Mouse (Mus musculus): Measurements from ENCODE around the gene Foxk1.

Gene Foxk1

DNA sequence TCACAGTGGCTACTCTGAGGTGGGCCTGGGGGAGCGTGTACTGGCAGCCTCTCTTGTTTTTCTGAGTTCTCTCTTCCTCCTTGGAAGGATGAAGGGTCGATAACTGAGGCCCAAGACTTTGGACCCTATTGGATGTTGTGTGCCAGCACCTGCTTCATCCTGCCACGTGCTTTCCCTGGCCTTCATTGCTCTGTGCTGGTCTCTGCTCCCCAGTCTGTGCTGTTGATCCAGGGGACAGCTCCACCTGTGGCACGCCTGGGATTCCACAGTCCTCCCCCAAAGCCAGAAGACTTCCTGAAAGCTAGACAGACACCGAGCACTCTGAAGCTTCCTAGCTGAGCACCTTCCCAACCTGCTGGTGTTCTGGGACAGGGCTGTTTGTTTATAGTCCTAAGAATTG is 20.6 kb downstream of the Foxk1 start:
- peak; percentile 65 for DNase-seq

- DNase-seq, result no peak
Measured at GRCm38 (mm10) chr5:142423141-142423540, 21.8 kb downstream of the Foxk1 start.

GRCm38 (mm10) chr5:142423701-142424100 is 22.4 kb downstream of the Foxk1 start:
- no peak for DNase-seq

DNA sequence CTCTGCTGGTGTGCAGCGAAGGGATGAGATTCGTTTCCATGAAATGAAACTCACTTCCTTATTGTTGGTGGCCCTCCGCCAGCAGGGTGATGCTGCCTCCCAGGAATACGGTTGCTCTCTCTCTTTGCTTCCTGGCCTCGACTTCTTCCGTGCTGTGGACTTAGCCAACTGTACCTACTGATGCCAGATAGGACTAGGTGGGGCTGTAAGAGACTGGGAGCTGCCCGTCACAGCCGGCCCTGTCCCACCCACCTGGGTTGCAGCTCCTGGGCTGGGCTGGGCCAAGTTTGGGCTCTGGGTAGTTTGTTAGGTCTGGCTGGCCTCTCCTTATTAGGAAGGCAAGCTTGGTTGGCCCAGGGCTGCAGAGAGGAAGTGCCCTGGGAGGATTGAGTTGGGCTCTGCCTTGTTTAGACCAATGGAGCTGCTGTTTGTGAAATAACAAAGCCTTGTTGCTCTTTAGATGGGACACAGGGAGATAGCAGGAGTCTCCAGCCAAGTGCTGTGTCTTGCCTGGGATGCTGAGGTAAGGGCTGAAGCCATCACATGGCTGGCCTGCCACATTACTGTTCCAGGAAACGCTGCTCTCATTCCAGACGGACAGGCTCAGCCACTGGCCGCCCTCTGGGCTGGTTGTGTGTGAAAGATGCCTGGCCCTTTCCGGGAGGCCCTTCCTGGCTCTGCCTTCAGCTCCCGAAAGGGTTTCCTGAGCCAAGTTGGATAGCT is 23.5 kb downstream of the Foxk1 start:
- DNase-seq, result peak; percentile 77

GRCm38 (mm10) chr5:142426476-142426875 is 25.2 kb downstream of the Foxk1 start:
- no peak for DNase-seq

DNA sequence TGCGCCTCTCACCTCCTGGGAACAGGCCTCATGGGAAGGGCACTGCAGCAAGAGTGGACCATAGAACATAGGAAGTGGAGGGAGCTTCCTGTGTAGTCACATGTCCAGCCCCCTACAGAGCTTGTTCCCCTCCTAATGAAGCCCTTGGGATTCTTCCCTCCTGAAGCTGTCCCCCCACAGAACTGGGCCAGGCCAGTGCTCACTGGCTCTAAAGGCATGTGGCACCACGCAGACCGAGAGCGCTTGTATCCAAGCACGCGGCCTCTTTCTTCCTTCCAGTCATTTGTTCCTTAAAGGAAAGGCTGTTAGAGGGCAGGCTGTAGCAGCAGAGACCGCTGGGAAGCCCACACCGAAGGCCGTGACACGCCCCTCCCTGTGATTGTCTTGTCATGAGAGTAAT is 26.6 kb downstream of the Foxk1 start:
- DNase-seq, result peak; percentile 34

GRCm38 (mm10) chr5:142428691-142429090 is 27.4 kb downstream of the Foxk1 start:
- DNase-seq, result no peak

- DNase-seq, result no peak
Measured at GRCm38 (mm10) chr5:142431029-142431428, 29.7 kb downstream of the Foxk1 start.

GRCm38 (mm10) chr5:142431811-142432434 is 30.6 kb downstream of the Foxk1 start:
- no peak for DNase-seq

DNA sequence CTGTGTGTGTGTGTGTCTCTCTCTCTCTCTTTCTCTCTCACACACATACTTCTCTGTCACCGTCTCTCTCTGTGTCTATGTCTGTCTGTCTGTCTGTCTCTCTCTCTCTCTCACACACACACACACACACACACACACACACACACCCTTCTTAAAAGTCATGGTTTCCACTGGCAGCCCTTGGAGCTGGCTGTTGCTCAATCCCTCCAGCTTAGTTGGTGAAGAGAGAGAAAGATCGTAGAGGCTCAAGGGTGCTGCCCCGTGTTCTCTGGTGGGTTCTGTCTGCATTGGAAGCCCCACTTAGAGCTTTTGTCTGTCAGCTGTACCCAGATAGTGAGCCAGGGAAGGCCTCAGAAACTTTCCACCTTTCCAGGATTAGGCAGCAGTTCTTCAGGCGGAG is 31.4 kb downstream of the Foxk1 start:
- DNase-seq, result no peak

- DNase-seq, result no peak
Measured at GRCm38 (mm10) chr5:142434052-142434451, 32.8 kb downstream of the Foxk1 start.

DNA sequence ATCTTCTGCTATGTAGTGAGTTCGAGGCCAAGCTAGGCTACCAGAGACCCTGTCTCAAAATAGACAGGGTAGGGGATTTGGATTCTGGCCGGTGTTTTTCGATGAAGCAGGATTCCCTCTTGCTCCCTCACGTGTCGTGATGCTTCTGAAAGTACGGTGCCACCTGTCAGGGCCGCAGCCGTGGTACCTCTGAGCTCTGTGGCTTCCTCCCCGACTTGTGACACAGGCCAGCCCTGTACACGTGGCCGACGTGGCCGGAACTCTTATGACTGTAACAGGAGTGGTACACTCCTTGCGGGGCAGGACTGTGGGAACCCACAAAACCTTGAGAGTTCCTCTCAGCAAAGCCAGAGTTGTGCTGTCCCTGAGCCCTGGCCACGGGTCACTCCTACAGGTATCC is 34.4 kb downstream of the Foxk1 start:
- no peak for DNase-seq

DNA sequence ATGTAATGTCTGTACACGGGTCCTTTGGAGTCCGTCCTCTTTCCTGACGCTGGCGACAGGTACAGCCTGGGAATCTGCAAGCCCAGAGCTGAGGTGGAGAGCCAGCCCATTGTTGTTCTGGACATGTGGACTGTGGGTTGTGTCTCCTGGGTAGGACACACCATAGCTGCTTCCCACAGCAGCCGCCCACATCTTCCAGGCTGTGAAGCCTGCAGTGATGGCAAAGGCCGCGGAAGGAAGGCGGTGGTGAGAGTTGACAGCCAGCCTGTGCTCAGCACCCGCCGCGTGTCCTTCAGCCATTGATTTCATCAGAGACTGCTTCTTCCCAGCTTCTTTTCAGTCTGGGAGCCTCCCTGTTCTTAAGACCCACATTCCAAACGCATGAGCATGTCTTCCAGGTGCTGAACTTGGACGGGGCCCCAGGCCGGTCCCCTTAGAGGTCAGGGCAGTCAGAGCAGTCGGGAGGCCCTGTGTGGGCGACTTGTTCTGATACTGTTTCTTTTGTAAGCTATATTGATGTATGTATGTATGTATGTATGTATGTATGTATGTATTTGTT is 37.2 kb downstream of the Foxk1 start:
- DNase-seq, result no peak

- no peak for DNase-seq
Measured at GRCm38 (mm10) chr5:142439911-142440432, 38.7 kb downstream of the Foxk1 start.

GRCm38 (mm10) chr5:142440451-142441147 is 39.3 kb downstream of the Foxk1 start:
- DNase-seq, result peak; percentile 99

- DNase-seq, result peak; percentile 54
Measured at GRCm38 (mm10) chr5:142441332-142442044, 40.2 kb downstream of the Foxk1 start.

DNA sequence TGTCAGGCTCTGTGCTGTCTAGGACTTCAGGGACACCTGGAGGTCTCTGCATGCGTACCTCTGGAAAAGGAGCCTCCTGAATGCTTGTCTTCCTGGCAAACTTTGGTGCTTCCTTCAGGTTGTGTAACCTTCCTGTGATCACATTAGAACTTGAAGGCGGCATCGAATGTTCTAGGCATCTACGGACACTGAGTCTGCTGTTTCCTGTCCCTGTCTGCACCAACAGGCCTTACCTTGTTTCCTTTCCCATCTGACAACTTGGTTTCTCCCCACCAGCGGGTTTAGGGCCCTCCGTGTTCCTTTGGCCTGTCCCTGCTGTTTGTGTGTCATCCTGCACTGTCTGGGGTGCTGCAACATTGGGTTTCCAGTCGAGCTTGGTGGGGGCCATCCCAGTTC is 40.7 kb downstream of the Foxk1 start:
- DNase-seq, result no peak

- peak; percentile 42 for DNase-seq
Measured at GRCm38 (mm10) chr5:142443514-142443913, 42.2 kb downstream of the Foxk1 start.

- no peak for DNase-seq
Measured at GRCm38 (mm10) chr5:142443994-142444393, 42.7 kb downstream of the Foxk1 start.

DNA sequence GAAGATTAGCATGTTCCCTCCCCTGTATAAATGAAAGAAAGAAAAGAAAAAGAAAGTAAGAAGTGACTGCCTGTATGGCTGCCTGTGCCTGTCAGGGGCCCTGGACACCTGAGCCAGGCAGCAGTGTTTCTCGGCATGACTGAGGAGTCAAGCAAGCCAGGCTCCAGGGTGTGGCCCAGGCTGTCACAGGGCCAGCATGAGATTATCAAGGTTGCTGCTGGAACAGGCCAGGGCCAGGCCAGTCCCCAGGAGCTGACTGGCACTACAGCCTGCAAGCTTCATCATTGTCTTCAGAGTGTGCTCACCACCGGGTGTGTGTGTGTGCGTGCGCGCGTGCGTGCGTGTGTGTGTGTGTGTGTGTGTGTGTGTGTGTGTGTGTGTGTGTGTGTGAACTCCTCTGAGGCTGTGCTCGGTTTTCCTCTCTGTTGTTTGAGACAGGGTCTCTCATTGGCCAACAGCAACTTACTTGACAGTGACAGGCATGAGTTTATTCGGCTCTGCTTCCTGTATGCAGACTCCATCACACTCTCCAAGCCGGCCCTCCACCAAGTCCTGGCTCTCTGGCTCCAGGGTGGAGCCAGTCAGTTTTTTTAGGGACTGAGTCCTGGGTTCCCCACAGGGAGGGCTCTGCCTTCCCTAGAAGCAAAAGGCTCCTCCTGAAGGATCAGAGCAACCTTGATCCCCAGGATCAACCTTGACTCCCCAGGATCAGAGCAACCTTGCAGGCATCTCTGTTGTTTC is 43.7 kb downstream of the Foxk1 start:
- no peak for DNase-seq

GRCm38 (mm10) chr5:142445709-142446108 is 44.4 kb downstream of the Foxk1 start:
- DNase-seq, result no peak

GRCm38 (mm10) chr5:142448076-142448475 is 46.8 kb downstream of the Foxk1 start:
- DNase-seq, result peak; percentile 89

Data from kidney, adult 9 months (tissue).